8 mouse cellular contexts compared by ENCODE assay signal in genomic region chr15:96676518-96676917, GRCm38 (mm10). TPM values are rescaled to one million over a fixed set of nuclear protein-coding genes. Genes with fewer than 3 reads are reported as not detected.
DNase-seq lines count a peak whose midpoint lies in the region; ATAC-seq and TF ChIP-seq lines count a peak whose summit lies in the region.

No protein-coding gene starts in this region.

- TF ChIP-seq EP300 in heart, adult 2 months (IDR thresholded peaks at IDR 0.05; ENCODE audit: insufficient read depth, low read depth, low read length) = no peak

- no peak overlapping the region for H3K9ac ChIP-seq in heart, embryonic 12.5 days
- no peak overlapping the region for H3K9ac ChIP-seq in heart, adult 2 months (ENCODE audit: low read depth, low read length)
- no peak overlapping the region for H3K9ac ChIP-seq in midbrain, embryonic 14.5 days (replicated peaks; ENCODE audit: low read length)

- H3K36me3 ChIP-seq in heart, embryonic 12.5 days = no peaks in the 10 kb centered on the region
- no peaks in the 10 kb centered on the region for H3K36me3 ChIP-seq in heart, adult 2 months (ENCODE audit: control insufficient read depth, insufficient read depth, low read length)
- no peaks in the 10 kb centered on the region for H3K36me3 ChIP-seq in midbrain, embryonic 14.5 days (ENCODE audit: control insufficient read depth, insufficient read depth, low read length)
- H3K36me3 ChIP-seq in midbrain, embryonic 10.5 days = no peaks in the 10 kb centered on the region

- TF ChIP-seq CTCF in heart, adult 2 months (IDR thresholded peaks at IDR 0.05) = no peak

- H3K4me3 ChIP-seq in heart, embryonic 12.5 days = no peak overlapping the region
- no peak overlapping the region for H3K4me3 ChIP-seq in heart, adult 2 months
- no peak overlapping the region for H3K4me3 ChIP-seq in midbrain, embryonic 14.5 days (replicated peaks; ENCODE audit: low read depth, low read length)
- no peak overlapping the region for H3K4me3 ChIP-seq in midbrain, embryonic 10.5 days

- DNase-seq in heart, adult 2 months = no peak
- DNase-seq in midbrain, embryonic 14.5 days = peak; percentile 68
- no peak for DNase-seq in midbrain, embryonic 10.5 days (ENCODE audit: low spot score)
- DNase-seq in cerebellum, postnatal 25 days = peak; percentile 54 to 75
- DNase-seq in lung, postnatal 25 days (ENCODE audit: low spot score) = peak; percentile 77
- no peak for DNase-seq in embryo, embryonic 10 days (ENCODE audit: low spot score)

- no peaks in the 10 kb centered on the region for H3K9me3 ChIP-seq in heart, embryonic 12.5 days (replicated peaks)
- H3K9me3 ChIP-seq in midbrain, embryonic 14.5 days (ENCODE audit: control insufficient read depth, low read length) = no peaks in the 10 kb centered on the region
- H3K9me3 ChIP-seq in midbrain, embryonic 10.5 days (replicated peaks) = no peaks in the 10 kb centered on the region

- TF ChIP-seq POLR2A in heart, adult 2 months (IDR thresholded peaks at IDR 0.05; ENCODE audit: insufficient read depth, low read depth, low read length) = no peak

- WGBS in heart, embryonic 12.5 days = 32% methylated on average over 10 of the region's 10 CpGs
- WGBS in heart, adult 2 months = 26% methylated on average over 10 of the region's 10 CpGs
- WGBS in midbrain, embryonic 14.5 days = 52% methylated on average over 10 of the region's 10 CpGs
- 78% methylated on average over 10 of the region's 10 CpGs for WGBS in midbrain, embryonic 10.5 days

- H3K79me2 ChIP-seq in heart, adult 2 months (replicated peaks; ENCODE audit: control insufficient read depth, insufficient read depth, low read length) = no peaks in the 10 kb centered on the region

- no peak; the same call in 1 of the 2 replicates for ATAC-seq in heart, embryonic 12.5 days (ENCODE audit: insufficient number of reproducible peaks, low FRiP score)
- no peak for ATAC-seq in midbrain, embryonic 14.5 days (ENCODE audit: low FRiP score, low TSS enrichment)
- ATAC-seq in frontal cortex, adult (ENCODE audit: low TSS enrichment) = no peak

- peaks cover 22% of the 10 kb centered on the region for H3K4me1 ChIP-seq in heart, embryonic 12.5 days (replicated peaks)
- H3K4me1 ChIP-seq in heart, adult 2 months (ENCODE audit: control insufficient read depth, insufficient read depth, low read length) = peaks cover 4% of the 10 kb centered on the region
- no peaks in the 10 kb centered on the region for H3K4me1 ChIP-seq in midbrain, embryonic 14.5 days (ENCODE audit: control insufficient read depth, insufficient read depth, low read length)
- no peaks in the 10 kb centered on the region for H3K4me1 ChIP-seq in midbrain, embryonic 10.5 days

- intact Hi-C loops in heart, adult 2 months (cut with DNase I) = no loop called here

- 0 out of 2 replicates have a peak overlapping the region, but pooled peaks have one; percentile 15 for H3K4me2 ChIP-seq in heart, embryonic 12.5 days
- H3K4me2 ChIP-seq in midbrain, embryonic 14.5 days (ENCODE audit: low read length) = no peak overlapping the region

- peaks cover 9% of the 10 kb centered on the region; the same call in 1 of the 2 replicates for H3K27me3 ChIP-seq in heart, embryonic 12.5 days (replicated peaks)
- no peaks in the 10 kb centered on the region for H3K27me3 ChIP-seq in heart, adult 2 months (ENCODE audit: control insufficient read depth, insufficient read depth, low read length)
- H3K27me3 ChIP-seq in midbrain, embryonic 14.5 days (ENCODE audit: control insufficient read depth, insufficient read depth, low read length) = no peaks in the 10 kb centered on the region
- H3K27me3 ChIP-seq in midbrain, embryonic 10.5 days (ENCODE audit: low read depth, poor library complexity, severe bottlenecking) = no peaks in the 10 kb centered on the region

- peak overlapping the region; percentile 9; the same call in 1 of the 2 replicates for H3K27ac ChIP-seq in heart, embryonic 12.5 days (ENCODE audit: poor library complexity, severe bottlenecking)
- H3K27ac ChIP-seq in heart, adult 2 months = no peak overlapping the region
- H3K27ac ChIP-seq in midbrain, embryonic 14.5 days (replicated peaks; ENCODE audit: low read depth, low read length) = no peak overlapping the region
- H3K27ac ChIP-seq in midbrain, embryonic 10.5 days (replicated peaks) = no peak overlapping the region

RNA-seq across cellular contexts. Expression of gene Slc38a2, which starts 23.0 kb away (rescaled TPM):
- polyA plus RNA-seq in heart, embryonic 12.5 days (2016; fragmentation: Nextera tagmentation; extraction: Ambion mirVana) = 154 and 161 TPM in 2 replicates
- total RNA-seq in heart, adult 2 months (2021) = 100 to 1,000 TPM; 149 to 209 TPM
- 59.3 and 109 TPM in 2 replicates for polyA plus RNA-seq in heart, adult 2 months (2012; rRNA removed)
- 131 and 159 TPM in 2 replicates for polyA plus RNA-seq in midbrain, embryonic 14.5 days (2014; fragmentation: Nextera tagmentation; extraction: Ambion mirVana)
- 151 and 164 TPM in 2 replicates for polyA plus RNA-seq in midbrain, embryonic 10.5 days (2016; fragmentation: Nextera tagmentation; extraction: Ambion mirVana)

RNA-seq across cellular contexts. Expression of gene Slc38a1, which starts 33.8 kb away (rescaled TPM):
- 93.0 and 99.8 TPM in 2 replicates for polyA plus RNA-seq in heart, embryonic 12.5 days (2016; fragmentation: Nextera tagmentation; extraction: Ambion mirVana)
- 10 to 100 TPM; 11.8 to 12.8 TPM for total RNA-seq in heart, adult 2 months (2021)
- polyA plus RNA-seq in heart, adult 2 months (2012; rRNA removed) = 12.7 and 14.2 TPM in 2 replicates
- 147 and 150 TPM in 2 replicates for polyA plus RNA-seq in midbrain, embryonic 14.5 days (2014; fragmentation: Nextera tagmentation; extraction: Ambion mirVana)
- 111 and 117 TPM in 2 replicates for polyA plus RNA-seq in midbrain, embryonic 10.5 days (2016; fragmentation: Nextera tagmentation; extraction: Ambion mirVana)

Comparison
In these comparisons a context has a peak if more than half of its experiments do, and no peak if none do; other contexts are left out.
1. DNase-seq: peak in midbrain, embryonic 14.5 days (single experiment), cerebellum, postnatal 25 days (2 of 2) and lung, postnatal 25 days (single experiment); none in heart, adult 2 months (0 of 2), midbrain, embryonic 10.5 days (single experiment) and embryo, embryonic 10 days (single experiment).